Mouse (Mus musculus) naive thymus-derived CD4-positive, alpha-beta T cell, adult 2 months (primary cell): ENCODE data around the gene Adk.

Source experiments
- DNase-seq: peaks from one replicate; pipeline ENCODE4 v3.0.0-alpha.2; 2011; ENCODE audit warnings: low read depth

The Adk gene

GRCm38 (mm10) chr14:21351646-21352045 lies 299.3 kb downstream of the Adk start:
- DNase-seq: no peak

- no peak for DNase-seq
These were observed 303.9 kb downstream of the Adk start for GRCm38 (mm10) chr14:21356286-21356685.

GRCm38 (mm10) chr14:21359207-21359895 lies 307.0 kb downstream of the Adk start:
- no peak for DNase-seq

- DNase-seq: no peak
These were observed 307.6 kb downstream of the Adk start for GRCm38 (mm10) chr14:21359896-21360525.

GRCm38 (mm10) chr14:21367095-21367494 lies 314.7 kb downstream of the Adk start:
- DNase-seq: no peak

- DNase-seq: no peak
These were observed 316.2 kb downstream of the Adk start for GRCm38 (mm10) chr14:21368622-21369021.

GRCm38 (mm10) chr14:21369127-21369526 lies 316.8 kb downstream of the Adk start:
- DNase-seq: peak; percentile 10

GRCm38 (mm10) chr14:21371946-21372345 lies 319.6 kb downstream of the Adk start:
- DNase-seq: no peak

- DNase-seq: no peak
These were observed 320.3 kb downstream of the Adk start for GRCm38 (mm10) chr14:21372689-21373088.

GRCm38 (mm10) chr14:21383701-21384428 lies 331.5 kb downstream of the Adk start:
- no peak for DNase-seq

- no peak for DNase-seq
These were observed 347.1 kb downstream of the Adk start for GRCm38 (mm10) chr14:21399506-21399905.

- no peak for DNase-seq
These were observed 349.8 kb downstream of the Adk start for GRCm38 (mm10) chr14:21402157-21402601.

GRCm38 (mm10) chr14:21402621-21403405 lies 350.4 kb downstream of the Adk start:
- DNase-seq: no peak

GRCm38 (mm10) chr14:21406946-21407345 lies 354.6 kb downstream of the Adk start:
- no peak for DNase-seq

GRCm38 (mm10) chr14:21408846-21409245 lies 356.5 kb downstream of the Adk start:
- no peak for DNase-seq

- no peak for DNase-seq
These were observed 358.5 kb downstream of the Adk start for GRCm38 (mm10) chr14:21410769-21411477.

- no peak for DNase-seq
These were observed 359.1 kb downstream of the Adk start for GRCm38 (mm10) chr14:21411524-21411923.

GRCm38 (mm10) chr14:21418332-21418731 lies 366.0 kb downstream of the Adk start:
- no peak for DNase-seq

GRCm38 (mm10) chr14:21427369-21427768 lies 375.0 kb downstream of the Adk start:
- no peak for DNase-seq

- no peak for DNase-seq
These were observed 381.0 kb downstream of the Adk start for GRCm38 (mm10) chr14:21433415-21433814.

- no peak for DNase-seq
These were observed 381.6 kb downstream of the Adk start for GRCm38 (mm10) chr14:21433995-21434394.

GRCm38 (mm10) chr14:21434686-21435085 lies 382.3 kb downstream of the Adk start:
- DNase-seq: no peak
